Mouse (Mus musculus): ENCODE data around the gene Ski.

Ski gene

DNA sequence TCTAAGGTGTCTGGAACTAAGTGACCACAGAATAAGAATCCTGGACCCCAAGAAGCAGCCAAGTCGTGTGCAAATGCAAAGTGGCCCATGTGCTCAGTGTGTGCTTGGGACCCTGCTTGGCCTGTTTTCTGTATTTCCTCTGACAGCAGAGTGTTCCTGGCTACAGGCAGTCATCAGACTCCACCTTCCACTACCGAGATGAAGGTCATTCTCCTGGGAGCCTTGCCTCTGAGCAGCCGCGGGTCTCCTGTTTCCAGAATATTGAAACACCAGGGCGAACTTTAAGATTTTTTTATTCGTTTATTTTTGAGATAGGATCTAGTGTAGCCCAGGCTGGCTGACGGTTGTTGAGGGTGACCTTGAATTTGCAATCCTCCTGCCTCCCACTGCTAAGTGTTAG is 91.8 kb downstream of the Ski start:
- no peak for DNase-seq (ENCODE audit: extremely low spot score, low spot score)

GRCm38 (mm10) chr4:155129996-155130395 is 92.4 kb downstream of the Ski start:
- no peak for DNase-seq (ENCODE audit: extremely low spot score, low spot score)

DNA sequence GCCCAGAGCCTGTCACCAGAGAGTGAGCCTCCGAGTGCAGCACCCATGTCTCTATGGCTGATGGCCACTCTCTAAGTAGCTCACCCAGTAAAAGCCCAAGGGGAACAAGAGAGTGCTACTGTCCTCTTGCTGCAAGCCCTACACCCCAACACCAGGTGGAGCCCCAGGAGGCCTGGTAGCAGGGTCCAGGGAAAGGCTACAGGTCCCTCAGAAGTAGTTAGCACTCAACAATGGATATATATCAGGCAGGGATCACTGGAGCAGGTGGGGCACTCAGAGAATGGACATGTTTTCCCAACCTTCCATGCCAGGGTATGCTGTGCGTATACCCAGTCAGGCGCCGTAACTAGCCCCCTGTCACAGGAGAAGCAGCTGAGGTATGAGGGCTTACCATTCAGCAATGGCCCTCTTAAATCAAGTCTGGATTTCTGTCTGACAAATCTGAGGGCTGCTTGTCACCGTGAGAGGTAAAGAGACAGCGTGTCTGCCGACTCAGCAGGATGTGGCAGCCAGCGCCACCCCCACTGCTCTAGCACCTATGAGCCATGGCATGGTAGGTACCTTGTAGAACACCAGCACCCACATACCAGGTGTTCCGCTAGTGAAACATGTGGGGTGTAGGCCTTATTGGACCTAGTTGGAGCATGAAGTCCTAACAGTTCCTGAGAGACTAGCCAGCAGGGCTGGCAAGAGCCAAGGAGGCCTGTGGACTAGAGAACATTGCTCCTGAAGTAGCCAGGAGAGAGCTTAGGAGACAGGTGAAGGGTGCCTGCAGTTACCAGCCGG is 93.1 kb downstream of the Ski start:
- no peak for DNase-seq (ENCODE audit: extremely low spot score, low spot score)

DNA sequence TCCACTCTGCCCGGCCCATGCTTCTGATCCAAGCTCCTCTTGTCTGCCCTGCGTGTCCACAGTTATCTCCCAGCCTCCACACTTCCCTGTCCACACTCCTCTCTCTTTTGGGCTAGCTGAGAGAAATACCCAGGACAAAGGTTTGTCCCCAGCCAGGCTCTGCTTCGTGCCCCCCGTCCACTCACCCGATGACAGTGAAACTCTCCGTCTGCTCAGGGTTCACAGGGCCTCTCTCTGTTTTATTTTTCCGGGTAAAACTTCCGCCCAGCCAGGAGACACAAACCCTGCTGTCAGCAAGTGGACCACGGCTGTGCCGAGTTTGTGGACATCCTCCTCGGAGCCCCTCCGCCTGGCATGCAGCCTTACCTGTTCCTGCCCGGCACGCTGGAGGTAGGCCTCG is 94.0 kb downstream of the Ski start:
- DNase-seq (ENCODE audit: extremely low spot score, low spot score), result no peak

GRCm38 (mm10) chr4:155126602-155127372 is 95.6 kb downstream of the Ski start:
- no peak for DNase-seq (ENCODE audit: extremely low spot score, low spot score)

DNA sequence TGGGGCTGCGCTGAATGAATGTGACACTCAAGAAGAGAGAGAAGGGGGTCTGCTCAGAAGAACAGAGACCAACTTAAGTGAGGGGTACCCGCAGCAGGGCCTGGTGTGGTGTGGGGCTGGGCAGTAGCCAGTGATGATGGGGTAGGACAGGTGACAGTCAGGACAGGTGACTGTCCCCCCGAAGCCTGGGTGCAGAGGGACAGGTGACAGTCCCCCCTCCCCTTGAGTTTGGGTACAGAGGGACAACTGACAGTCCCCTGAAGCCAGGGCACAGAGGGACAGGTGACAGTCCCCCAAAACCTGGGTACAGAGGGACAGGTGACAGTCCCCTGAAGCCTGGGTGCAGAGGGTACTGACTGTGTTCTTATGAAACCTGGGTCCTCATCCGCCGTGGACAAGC is 96.2 kb downstream of the Ski start:
- DNase-seq (ENCODE audit: extremely low spot score, low spot score), result no peak

DNA sequence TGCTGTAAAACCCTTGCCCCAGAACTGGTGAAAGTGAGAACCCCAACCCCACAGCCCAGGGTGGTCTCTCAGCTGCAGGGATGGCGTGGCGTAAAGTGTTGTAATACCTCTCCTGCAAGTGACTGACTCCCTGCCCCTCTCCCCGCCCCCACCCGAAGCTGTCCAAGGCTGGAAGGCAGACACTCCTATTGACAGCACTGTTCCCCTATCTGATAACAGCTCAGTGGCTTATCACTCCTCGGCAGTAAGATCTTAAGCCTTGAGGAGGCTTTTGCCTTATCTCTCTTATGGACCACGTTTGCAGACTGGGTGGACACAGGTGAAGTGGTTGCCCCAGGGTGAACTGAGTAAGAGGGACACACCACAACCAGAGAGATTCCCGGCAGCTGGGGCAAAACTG is 97.1 kb downstream of the Ski start:
- DNase-seq (ENCODE audit: extremely low spot score, low spot score), result no peak

DNA sequence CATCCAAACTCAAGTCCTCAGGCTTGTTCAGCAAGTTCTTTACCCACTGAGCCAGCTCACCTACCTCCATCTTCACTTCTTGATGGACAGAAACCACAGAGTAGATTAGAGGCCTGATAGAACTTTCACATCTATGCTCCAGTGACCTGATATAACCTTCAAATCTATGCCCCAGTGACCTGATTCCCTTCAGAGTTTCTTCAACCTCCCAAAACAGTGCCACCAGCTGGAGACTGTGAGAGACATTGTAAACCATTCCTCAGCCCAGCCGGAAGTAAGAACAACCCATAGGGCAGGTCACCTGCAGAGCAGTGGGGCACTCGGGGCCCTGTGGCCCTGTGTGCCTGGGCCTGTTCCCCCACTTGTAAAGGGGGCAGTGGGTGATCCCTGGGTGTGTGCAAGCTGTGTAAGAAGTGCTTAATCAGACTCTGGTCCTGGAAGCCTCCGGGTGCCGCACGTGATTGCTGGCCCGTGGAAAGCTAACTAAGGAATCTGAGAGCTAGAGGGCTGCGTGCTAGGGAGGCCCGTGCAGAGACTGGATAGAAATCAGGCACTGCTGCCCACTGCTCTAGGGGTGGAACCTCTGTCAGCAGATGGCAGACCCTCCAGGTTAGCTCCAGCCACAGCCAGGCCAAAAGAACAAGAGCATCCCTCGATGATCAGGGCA is 98.4 kb downstream of the Ski start:
- no peak for DNase-seq (ENCODE audit: extremely low spot score, low spot score)

- DNase-seq (ENCODE audit: extremely low spot score, low spot score), result no peak
These were observed 99.8 kb downstream of the Ski start for GRCm38 (mm10) chr4:155122444-155123040.

- no peak for DNase-seq (ENCODE audit: extremely low spot score, low spot score)
These were observed 100.4 kb downstream of the Ski start for GRCm38 (mm10) chr4:155121915-155122443.

DNA sequence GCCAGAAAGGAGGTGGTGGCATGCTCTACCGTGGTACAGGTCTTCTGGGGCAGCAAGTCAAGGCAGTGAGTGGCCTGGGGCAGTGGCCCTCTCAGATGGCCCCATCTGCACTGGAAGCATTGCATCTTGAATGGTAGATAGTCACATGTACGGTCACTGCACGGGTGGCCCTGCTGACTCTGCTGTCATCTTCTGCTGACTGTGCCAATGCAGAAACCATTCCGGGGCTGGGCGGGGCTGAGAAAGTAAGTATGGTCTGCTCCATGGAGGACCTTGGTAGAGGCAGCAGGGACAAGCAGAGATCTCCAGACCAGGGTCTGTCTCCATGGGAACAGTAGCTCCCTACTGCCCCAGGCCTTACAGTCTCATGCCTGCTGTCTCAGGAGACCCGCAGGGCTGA is 101.2 kb downstream of the Ski start:
- no peak for DNase-seq (ENCODE audit: extremely low spot score, low spot score)

DNA sequence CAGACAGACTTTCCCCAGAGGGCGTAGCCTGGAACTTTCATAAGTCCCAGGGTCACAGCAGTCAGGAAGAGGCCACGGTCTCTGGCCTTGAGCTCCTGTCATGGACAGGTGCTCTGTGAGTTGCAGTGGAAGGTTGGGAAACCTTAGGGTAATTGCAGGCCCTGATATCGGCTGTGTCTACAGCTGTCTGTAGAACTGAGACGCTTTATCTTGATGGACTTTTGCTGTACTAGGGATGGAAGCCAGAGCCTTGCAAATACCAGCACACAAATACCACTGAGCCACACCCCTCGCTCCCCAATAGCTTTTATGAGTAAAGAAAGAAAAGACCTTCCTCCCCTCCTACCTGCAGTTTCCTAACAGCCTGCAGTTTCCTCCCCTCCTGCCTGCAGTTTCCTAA is 101.8 kb downstream of the Ski start:
- no peak for DNase-seq (ENCODE audit: extremely low spot score, low spot score)

GRCm38 (mm10) chr4:155120038-155120437 is 102.4 kb downstream of the Ski start:
- DNase-seq (ENCODE audit: extremely low spot score, low spot score), result no peak

DNA sequence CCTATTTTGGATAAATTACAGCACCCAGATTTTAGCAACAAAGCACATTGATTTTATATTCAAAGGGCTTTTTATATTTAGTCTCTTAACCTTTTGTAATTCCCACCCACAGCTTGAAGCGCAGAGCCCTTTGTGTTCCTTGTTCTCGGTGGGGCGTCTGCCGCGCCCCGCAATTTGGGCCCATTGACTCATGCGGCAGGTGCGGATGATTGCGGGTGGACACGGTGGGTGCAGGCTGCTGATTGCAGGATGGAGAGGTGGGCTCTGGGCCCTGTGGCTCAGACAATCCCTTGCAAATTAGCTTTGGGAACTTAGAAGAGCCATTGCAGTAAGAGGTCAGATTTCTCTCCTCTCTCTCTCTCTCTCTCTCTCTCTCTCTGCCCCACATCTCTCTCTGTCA is 104.1 kb downstream of the Ski start:
- DNase-seq (ENCODE audit: extremely low spot score, low spot score), result no peak

DNA sequence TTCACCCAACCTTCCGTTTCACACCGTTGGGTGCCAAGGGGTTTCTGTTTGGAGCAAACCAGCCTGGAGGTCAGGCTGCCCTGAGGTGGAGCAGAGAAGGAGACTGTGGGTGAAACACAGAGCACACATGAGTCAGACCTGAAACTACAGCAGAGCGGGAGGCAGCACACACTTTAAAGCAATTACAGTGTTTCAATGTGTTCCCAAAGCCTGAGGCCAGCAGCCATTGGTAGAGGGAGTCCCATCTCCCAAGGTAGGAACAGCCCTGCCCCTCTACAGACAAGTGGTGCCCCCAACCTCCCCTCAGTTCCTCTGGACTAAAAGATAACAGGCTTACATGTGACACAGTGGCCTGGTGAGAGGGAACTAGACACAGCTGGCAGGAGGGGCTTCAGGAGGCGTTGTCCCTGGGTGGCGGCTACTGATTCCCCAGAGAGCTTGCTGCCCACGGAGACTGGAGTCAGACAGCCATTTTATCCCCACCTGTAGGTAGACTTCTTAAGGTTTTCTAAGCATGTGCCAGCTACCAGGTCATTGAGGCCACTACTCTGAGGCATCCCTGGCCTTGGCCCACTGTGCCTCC is 104.9 kb downstream of the Ski start:
- DNase-seq (ENCODE audit: extremely low spot score, low spot score), result no peak

DNA sequence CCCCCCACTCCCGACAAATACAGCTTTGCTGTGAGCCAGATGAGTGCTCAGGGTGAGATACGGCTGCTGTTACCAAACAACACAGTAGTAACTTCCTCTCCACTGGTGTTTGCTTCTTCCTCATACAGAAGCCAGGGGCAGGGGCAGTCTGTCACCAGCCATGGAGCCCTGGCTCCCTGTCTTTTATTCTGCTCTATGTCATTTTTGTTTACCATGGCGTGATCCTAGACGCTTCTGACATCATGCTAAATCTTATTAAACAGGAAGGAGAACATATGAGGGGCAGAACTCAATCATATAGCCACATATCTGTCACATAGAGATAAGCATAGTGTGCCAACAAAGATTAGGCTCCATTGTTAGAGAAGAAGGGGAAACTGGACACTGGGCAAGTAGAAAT is 105.8 kb downstream of the Ski start:
- DNase-seq (ENCODE audit: extremely low spot score, low spot score), result no peak

GRCm38 (mm10) chr4:155113766-155114410 is 108.5 kb downstream of the Ski start:
- DNase-seq (ENCODE audit: extremely low spot score, low spot score), result no peak

- DNase-seq (ENCODE audit: extremely low spot score, low spot score), result no peak
These were observed 112.9 kb downstream of the Ski start for GRCm38 (mm10) chr4:155109471-155109870.

GRCm38 (mm10) chr4:155107886-155108285 is 114.5 kb downstream of the Ski start:
- DNase-seq (ENCODE audit: extremely low spot score, low spot score), result no peak

Measured in neural tube, embryonic 10.5 days (tissue).